Mouse (Mus musculus): ENCODE measurements at regions not wholly inside any gene's neighbourhood (a gene's known extent, or its start where the extent isn't known, plus 50 kb on each side); places are given as distances from the start of the nearest gene placed in this dataset.
A peak's percentile ranks its signal among the peaks of the same experiment; 100 is the strongest.

DNA sequence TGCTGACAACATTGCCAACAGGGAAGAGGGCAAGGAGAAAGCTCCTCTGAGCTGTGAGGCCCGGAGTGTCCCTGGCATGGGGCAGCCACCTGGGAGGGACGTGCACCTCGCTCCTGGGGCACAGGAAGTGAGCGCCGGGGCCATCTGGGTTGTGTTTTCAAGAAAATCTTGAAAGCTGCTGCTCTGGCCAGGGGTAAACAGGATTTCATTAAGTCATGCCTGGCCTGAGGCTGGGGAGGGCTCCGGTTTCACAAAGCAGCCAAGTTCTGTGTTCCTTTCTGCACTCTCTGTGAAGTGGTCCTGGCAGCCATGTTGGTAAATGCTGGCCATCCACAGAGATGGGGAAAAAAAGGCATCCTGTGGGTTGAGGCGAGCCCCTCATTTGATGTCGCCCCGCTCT, 406.8 kb upstream of the Zmiz1 start:
- DNase-seq (ENCODE audit: low spot score in 2 of 2) = no peak

DNA sequence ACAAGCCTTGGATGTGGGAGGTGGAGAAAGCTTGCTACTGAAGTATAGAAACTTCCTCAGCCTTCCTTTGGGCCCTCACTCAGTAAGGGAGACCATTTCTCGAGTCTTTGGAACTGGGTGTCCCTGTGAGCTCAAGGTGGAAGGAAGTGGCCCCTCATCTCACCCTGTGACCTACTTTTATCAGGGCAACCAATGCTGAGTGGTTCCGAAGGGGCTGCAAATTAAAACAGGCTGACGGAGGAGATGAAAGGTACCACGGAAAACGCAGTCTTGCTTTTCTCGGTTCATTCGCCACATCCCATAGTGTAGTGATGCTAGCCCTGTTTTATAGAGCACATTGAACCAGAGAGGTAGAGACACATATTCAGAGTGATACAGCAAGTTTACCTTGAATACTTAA, 399.6 kb upstream of the Zmiz1 start:
- DNase-seq (ENCODE audit: low spot score in 2 of 2) = no peak

DNA sequence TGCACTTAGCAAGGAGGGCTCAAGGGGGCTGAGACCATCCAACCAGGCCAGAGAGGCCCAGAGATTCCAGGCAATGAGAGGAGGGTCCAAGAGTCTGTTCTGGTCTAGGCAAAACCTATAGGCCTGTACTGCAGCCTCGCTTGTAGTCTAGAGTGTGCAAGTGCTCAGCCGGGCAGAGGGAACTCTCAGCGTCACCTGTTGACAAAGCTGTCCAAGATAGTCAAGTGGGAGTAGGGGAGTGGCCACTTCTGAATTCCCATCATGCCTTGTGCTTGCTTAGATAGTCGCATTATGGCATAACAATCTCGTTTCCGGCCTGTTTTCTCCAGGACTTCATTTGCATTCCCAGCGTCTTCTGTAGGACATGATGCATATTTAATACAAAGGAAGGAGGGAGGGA, 398.7 kb upstream of the Zmiz1 start:
- no peak for DNase-seq (ENCODE audit: low spot score in 2 of 2)

DNA sequence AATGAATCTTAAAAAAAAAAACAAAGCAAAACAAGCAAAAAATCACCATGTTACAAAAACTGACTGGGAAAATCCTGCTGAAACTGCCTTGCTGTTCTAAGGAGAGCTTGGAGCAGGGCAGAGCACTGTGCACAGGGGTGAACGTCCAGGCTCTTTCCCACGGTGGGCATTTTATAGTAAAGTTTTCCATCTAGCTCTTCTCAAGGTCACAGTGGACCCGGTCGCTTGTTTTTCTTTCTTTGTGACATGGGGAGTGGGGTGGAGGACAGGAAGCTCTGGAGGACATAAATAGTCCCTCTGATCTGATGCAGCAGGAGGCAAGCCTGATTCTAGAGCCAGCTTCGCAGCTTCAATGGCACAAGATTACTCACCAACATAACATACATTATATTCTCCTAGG, 395.9 kb upstream of the Zmiz1 start:
- DNase-seq (ENCODE audit: low spot score in 2 of 2) = no peak

DNA sequence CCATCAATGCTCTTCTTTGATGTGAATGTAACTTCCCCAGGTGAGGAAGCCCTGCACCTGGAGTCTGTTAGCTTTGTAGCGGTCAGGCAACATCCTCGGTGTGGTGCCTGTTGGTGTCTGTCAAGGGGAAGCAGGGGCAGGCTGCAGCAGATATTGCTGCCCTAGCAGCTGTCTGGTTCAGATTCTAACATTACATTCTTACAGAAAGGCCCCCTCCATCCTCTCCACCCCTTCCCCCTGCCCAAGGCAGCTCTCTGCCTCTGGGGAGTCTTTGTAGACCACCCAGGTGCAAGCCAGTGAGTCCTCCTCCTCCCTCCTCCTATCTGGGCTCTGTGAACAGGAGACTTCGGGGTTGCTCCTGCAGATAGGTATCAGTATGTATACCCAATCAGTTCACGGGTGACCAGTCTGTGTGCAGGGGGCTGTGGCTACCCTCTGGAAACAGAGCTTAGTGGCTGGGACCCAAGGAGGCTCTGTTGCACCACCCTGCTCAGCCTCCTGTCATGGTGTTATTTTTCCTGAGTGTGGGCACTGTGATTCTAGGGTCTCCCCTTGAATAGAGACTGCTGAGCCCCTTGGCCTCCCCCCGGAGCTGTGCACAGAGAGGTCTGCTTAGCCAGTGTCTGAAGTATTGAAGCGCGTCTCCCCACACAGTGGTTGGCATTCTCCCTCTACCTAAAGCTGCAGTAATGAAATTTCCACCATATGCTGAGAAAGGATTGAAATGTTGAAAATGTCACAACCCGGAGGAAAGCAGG, 394.6 kb upstream of the Zmiz1 start:
- DNase-seq (ENCODE audit: low spot score in 2 of 2) = no peak

DNA sequence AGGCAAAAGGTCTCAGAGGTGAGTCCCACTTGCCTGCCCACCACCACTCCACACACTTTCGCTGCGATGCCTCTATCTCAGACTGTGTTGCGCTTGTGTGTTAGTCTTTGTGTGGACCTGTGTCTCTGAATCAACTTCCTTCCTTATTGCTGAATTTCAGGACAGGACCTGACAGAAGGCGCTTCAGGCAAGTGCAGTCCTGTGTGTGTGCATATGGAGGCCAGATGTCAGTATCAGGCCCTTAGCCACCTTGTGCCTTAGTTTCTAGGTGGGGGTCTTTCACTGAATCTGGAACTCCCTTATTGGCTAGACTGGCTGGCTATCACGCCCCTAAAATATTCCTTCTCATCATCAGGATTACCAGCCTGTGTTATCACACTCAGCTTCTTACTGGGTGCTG, 391.6 kb upstream of the Zmiz1 start:
- DNase-seq (ENCODE audit: low spot score in 2 of 2) = no peak

DNA sequence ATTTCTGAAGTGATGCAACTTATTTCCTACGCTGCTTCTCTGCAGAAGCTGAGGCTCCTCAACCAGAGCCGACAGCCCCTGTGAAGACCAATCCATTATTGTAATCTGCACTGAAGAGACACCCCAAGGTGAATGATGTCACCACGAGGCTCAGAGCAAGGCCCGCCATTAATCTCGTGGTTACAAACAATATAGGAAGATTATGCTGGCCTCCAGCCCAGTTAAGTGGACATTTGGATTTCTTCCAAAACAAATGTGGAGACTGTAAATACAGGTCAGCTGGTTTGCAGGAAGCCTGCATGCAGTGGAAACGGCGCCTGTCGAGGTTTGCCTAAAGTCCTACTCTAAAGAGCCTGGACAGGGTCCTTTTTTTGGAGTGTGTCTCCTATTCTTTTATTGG, 390.6 kb upstream of the Zmiz1 start:
- DNase-seq (ENCODE audit: low spot score in 2 of 2) = no peak

DNA sequence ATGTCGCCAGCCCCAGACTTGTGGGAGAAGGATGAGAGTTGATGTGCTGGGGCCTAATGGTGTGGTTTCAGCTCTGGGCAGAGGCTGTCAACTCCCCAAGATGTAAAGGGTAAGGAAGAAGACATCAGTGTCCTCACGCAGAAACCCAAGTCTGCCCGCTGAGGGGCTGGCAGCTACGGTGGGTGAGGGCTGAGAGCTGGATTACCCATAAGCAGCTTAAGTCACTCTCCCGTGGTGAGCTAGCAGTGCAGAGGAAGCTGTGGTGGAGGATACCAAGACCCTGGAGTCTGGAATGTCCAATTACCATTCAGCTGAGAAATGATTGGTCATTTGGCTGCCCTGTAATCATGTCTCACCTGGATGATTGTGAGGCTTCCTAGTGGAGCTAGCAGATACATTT, 385.8 kb upstream of the Zmiz1 start:
- DNase-seq (ENCODE audit: low spot score in 2 of 2) = no peak

DNA sequence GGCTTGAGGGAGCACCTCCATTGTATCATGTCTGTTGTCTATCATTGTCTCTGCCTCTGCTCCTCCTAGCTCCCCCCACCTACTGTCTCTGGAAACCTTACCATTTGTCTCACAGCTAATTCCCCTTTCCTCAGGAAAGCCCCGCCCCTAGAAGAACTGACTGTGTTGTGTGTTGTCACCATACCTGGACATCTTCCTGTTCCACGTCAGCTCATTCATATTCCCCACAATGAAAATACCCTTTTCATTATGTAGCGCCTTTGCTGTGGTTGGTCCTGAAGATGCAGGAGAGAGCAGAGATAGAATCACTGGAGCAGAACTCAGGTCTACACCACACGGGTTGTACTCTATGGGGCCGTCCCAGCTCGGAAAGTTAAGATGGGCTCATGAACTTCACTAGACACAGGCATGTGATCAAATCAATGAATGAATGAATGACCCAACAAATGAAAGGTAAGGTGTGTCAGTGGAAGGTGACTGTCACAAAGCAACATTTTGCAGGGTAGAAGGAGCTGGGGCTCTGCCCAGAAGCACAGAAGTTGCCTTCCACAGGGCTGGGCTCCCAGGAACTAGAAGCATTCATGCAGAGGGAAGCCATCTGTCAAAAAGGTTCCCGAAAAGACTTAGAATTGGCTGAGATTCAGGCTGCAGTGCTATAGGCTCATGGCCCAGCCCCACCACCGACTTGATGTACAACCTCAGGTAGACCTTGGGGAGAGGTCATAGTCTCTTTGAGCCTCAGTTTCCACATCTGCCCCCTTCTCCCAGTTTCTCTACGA, 384.8 kb upstream of the Zmiz1 start:
- no peak for DNase-seq (ENCODE audit: low spot score in 2 of 2)

DNA sequence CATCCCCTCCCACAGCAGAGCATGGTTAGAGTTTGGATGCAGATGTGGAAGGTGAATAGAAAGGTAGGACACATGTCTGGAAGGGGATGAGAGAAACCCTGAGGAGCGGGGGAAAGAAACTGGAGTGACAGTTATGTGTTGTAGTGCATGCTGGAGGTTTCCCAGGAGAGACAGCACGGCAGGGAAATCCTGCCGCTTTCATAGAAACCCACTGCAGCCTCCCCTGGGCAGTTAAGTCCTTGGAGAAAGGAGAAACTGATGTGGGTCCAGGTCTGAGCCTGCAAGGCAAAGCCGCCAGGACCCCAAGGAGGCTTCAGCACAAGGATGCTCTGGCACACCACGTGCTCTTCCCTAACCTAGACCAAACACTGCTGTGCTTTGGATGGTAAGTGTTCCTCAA, 384.1 kb upstream of the Zmiz1 start:
- no peak for DNase-seq (ENCODE audit: low spot score in 2 of 2)

DNA sequence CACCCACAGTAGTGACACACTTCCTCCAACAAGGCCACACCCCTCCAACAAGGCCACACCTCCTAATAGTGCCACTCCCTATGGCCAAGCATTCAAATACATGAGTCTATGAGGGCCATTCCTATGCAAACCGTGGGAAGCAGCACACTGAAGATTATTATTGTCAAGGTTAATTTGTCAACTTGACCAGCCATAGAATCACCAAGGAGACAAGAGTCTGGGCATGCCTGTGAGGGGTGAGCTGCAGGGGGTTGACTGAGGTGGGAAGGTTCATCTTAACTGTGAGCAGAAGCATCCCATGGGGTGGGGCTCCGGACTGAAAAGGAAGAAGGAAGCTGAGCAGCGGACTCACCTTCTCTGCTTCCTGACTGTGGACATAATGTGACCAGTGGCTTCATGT, 378.6 kb upstream of the Zmiz1 start:
- DNase-seq (ENCODE audit: low spot score in 2 of 2) = no peak

DNA sequence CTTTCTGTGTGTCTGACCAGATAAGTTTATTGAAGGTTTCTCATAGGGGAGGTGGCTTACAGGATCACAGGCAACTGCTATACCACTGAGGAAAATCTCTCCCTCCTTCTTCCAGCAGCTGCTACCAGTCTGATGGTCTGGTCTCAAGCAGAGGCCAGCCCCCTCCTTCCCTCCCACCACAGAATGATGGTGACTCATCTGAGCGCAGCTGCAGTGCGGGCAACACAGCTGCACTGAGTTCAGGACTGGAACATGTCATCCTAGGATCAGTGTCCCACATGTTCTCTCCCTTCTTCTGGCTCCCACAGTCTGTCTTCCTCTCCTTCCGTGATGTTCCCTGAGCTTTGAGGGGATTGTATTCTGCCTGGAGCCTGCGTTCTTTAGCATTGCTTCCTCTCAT, 375.1 kb upstream of the Zmiz1 start:
- DNase-seq (ENCODE audit: low spot score in 2 of 2) = no peak

DNA sequence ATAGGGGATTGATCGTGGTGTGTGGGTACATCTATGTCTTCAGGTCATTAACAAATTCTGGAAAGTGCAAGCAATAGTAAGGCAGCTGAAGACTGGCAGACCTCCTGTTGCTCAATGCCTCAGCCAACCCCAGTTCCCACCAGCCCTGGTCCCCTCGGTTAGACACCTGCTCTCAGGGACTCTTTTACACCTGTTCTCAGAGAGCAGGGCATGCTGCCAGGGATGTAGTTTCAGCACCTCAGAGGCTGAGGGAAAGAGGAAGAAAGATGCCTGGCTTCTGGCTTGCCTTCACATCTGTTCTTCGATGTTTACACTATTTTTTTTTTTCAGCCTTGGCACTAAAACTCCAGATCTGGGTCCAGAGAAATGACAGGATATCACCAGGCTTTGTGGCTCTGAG, 362.2 kb upstream of the Zmiz1 start:
- no peak for DNase-seq (ENCODE audit: low spot score in 2 of 2)

DNA sequence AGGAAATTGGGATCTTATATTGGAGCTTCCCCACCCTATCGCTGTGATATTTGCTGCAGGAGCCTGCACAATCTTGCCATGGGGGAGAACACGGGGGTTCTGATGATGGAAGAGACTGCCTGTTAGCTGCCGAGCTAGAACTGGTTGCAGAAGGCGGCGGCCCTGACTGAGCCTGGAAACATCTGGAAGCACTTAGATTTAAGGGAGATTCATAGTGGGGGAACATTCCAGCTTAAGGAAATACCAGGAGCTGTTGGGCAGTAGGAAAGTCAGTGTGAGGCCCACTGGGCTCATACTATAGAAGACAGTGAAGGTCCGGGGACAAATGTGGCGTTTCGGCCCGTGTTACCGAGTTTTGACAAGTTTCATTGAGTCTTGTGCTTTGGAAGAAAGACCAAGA, 353.6 kb upstream of the Zmiz1 start:
- no peak for DNase-seq (ENCODE audit: low spot score in 2 of 2)

DNA sequence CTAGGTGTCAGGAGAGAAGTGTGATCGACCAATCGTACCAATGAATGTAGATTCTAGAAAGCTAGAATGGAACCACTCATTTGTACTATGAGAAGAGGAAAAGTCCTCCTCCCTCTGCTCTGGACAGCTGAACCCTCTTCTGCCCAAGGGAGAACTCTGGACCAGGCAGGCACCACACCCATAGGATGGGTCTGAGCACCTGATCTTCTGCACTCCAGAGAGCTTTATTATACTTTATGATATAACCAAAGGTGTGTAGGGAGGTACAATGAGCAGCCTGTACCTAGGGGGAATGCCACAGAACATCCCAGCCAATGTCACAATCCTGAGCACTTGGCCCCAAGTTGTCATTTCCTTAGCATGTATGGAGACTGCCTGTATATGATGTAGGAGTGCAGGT, 352.5 kb upstream of the Zmiz1 start:
- no peak for DNase-seq (ENCODE audit: low spot score in 2 of 2)

DNA sequence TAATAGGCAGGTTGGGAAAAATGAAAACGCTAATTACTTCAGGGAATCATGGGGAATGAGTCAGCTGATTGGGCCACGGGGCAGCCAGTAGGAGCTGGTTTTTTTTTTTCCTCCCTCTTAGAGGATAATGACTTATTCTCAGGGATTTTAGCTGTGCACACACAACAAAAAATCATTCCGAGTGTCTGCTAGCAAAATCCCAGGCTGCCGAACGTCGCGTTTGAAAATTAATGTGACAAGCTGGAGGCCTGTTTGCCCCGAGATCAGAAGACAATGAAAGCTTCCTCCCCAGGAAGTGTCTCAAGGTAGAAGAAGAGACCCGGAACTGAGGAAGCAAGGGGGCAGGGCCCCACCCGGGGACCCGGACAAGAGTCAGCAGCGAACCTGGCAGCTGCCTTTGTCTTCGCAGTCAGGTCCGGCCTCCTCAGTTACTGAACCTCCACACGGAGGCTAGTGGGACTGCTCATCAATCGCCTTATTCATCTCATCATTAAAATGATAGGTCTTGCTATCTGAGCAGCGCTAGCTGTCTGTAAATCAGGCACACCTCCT, 350.8 kb upstream of the Zmiz1 start:
- DNase-seq (ENCODE audit: low spot score in 2 of 2) = no peak

DNA sequence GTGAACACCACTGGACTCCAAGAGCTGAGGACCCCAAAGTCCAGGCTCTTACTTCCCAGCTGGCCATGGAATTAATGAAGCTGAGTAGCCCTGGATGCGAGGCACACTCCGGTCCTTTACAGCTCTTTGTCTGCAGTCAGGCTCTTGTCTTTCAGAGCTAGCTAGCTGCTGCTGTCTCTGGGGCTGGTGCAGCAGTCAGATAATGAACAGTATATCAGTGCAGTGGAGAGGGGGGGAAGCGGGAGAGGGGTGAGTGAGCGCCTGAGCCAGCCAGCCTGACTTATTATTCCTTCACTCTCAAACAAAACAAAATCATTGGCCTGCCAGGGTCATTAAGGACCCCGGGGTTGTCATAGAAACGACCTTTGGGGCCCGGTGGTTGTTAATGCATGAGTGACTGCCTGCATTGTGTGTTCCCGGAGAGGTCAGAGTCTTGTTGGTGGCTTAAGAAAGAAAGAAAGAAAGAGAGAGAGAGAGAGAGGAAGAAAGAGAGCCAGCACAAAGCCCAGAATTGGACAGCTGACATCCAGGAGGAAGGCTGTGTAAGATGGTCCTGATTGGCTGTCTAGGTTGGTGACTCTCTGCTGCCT, 350.2 kb upstream of the Zmiz1 start:
- no peak for DNase-seq (ENCODE audit: low spot score in 2 of 2)

DNA sequence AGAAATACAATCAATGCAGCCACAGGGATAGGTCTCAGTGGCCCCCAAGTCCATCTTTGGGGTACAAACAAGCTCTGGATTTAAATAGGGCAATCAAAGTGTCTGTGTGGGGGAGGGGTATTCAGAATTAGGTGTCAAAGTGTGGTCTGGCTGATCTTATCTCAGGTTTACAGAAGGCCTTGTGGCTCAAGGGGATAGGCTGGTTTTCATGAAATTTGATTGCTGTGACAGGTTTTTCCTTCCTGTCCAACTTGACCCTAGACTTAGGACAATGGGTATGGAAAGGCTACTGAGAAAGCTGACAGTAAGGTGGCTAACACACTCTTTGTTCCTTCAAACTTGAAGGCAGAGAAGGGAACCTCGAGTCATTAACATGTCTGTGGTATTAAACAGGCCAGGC, 349.3 kb upstream of the Zmiz1 start:
- DNase-seq (ENCODE audit: low spot score in 2 of 2) = no peak

DNA sequence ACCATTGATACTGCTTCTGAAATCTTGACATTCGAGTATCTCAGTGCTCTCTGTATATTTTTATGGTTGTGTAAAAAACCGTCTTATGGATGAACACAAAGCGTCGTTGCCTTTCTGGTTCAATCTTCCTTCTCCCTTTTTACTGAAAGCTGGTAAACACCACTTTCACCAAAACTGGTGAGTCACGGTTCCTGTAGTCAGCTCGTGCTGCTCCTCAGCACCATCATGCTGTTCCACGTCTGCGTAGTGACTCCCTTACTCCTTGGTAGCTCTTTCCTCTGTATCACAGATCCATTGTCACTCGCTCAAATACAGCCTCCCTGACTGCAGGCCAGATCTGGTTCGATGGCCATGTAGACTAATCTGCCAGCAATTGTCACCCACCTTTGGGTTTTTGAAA, 346.2 kb upstream of the Zmiz1 start:
- no peak for DNase-seq (ENCODE audit: low spot score in 2 of 2)

DNA sequence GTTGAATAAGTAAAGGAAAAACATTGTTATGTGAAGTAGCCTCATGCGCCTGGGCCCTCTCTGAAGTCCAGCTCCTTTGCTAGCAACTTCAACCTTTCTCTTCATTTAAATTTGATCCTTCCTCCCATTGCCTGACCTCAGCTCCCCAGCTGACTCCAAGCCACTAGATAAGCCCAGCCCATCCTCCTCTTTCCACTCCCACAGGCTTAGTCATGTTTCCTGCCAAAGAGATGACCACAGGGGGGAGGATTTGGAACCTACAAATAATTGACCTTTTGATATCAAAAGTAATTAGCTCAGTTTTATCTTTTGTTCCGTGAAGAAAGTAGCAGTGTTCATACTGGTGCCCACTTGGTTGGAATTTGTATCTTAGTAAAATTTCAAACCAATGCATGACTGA, 345.7 kb upstream of the Zmiz1 start:
- DNase-seq (ENCODE audit: low spot score in 2 of 2) = no peak

DNA sequence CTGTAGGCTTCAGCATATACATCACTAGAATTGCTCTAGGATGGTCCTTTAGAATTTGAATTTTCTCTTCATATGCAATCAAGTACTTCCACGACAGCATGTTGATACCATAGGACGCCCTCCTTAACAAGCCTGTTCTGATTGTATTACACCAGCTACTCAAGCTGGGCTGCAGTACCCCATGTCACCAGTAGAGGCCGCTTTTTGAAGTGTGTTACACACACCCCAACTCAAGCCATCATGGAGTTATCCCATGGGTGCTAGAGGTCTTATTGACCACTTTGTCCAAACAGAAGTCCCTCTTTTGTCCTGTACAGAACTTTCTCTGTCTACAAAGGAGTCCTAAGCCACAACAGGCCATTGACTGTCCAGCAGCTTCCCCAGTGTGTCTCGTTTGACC, 342.6 kb upstream of the Zmiz1 start:
- DNase-seq (ENCODE audit: low spot score in 2 of 2) = peak; percentile 74 to 76

DNA sequence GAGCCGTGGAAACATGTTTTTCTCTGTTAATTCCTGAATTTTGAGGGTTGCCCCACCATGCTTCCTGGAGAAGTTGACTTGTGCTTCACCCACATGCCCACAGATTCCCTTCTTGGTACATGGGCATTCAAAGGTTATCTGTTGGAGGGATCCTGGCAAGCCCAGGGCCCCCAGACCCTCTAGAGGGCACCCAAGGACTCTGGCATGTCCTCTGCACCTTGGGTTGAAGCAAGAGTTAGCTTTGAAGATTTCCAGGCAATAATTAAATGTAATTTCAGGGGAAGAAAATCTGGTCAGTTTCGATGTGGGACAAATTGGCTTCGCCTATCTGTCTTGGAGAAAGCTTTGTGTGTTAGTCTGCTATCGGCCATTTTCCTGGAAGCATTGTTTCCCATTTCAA, 339.0 kb upstream of the Zmiz1 start:
- DNase-seq (ENCODE audit: low spot score in 2 of 2) = no peak

DNA sequence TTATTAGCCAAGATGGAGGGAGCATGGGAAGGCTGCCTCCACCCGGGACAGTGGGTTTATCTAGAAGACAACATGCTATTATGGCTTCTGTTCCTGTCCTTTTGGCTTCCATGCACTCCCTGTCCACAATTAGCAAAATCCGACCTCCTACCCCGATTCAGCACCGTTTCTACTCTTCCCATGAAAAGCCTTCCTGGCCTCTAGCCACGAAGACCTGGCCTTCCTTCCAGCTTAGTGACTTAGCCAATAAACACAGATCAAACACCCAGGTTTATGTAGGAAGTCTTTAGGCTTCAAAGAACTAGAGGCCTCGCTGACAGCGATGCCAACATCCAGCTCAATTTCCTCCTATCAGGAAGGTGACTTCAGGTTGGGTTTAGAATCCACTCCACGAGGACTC, 338.5 kb upstream of the Zmiz1 start:
- DNase-seq (ENCODE audit: low spot score in 2 of 2) = no peak
